Mouse (Mus musculus): ENCODE results near the gene Fxyd6. TPM values are rescaled to one million over a fixed set of nuclear protein-coding genes. Genes with fewer than 3 reads are reported as not detected.

Gene Fxyd6
- 98.9 and 211 TPM in 2 replicates for total RNA-seq (2012; rRNA removed)

- H3K4me3 ChIP-seq (ENCODE audit: insufficient read depth in 1 of 2, low read depth in 1 of 2, low read length in 2 of 2, poor library complexity in 1 of 2, severe bottlenecking in 1 of 2) = peak within 1 kb of the TSS; percentile 80 to 89
- H3K36me3 ChIP-seq (ENCODE audit: control insufficient read depth, insufficient read depth, low read length, poor library complexity, severe bottlenecking) = no peaks in the 10 kb centered on the region; the same call in 1 of the 2 replicates
- H3K9me3 ChIP-seq (ENCODE audit: control insufficient read depth, insufficient read depth, low read depth, low read length) = no peaks in the 10 kb centered on the region
- DNase-seq (ENCODE audit: low read depth, low spot score) = peak; percentile 43
- peak within 1 kb of the TSS; percentile 4; the same call in 1 of the 2 replicates for H3K27ac ChIP-seq (ENCODE audit: insufficient read depth, low read depth, low read length, poor library complexity, severe bottlenecking)
- H3K9ac ChIP-seq (ENCODE audit: insufficient read depth, low read depth, low read length, poor library complexity, severe bottlenecking) = peak within 1 kb of the TSS; percentile 86
- in situ Hi-C loops (cut with MboI; ENCODE audit: low sequenced_read_pairs in 2 of 2, unreplicated experiment in 2 of 2) = no loop called here
- TF ChIP-seq ZC3H11A (IDR thresholded peaks at IDR 0.05; ENCODE audit: borderline replicate concordance, low read depth, low read length) (no peak), ZNF384 (IDR thresholded peaks at IDR 0.05; ENCODE audit: low read depth, low read length) (no peak)
- H3K4me1 ChIP-seq (ENCODE audit: control insufficient read depth in 2 of 2, insufficient read depth in 2 of 2, low read length in 2 of 2, poor library complexity in 1 of 2) = peaks cover 13 to 37% of the 10 kb centered on the region in 2 experiments; a peak in 3 of 4 replicates
Measured at GRCm38 (mm10) chr9:45370117-45370561, at the start of gene Fxyd6. TSS of gene Fxyd6 (plus strand) at chr9:45370185.

GRCm38 (mm10) chr9:45321465-45321864 is 48.5 kb upstream of the Fxyd6 start:
- TF ChIP-seq MAFK (IDR thresholded peaks at IDR 0.05; ENCODE audit: insufficient read depth, low read depth, low read length) = no peak
- TF ChIP-seq ZNF384 (IDR thresholded peaks at IDR 0.05; ENCODE audit: low read depth, low read length) = no peak
- no peak for TF ChIP-seq HCFC1 (IDR thresholded peaks at IDR 0.05; ENCODE audit: borderline replicate concordance, insufficient read depth, low read length)
- TF ChIP-seq ZC3H11A (IDR thresholded peaks at IDR 0.05; ENCODE audit: borderline replicate concordance, low read depth, low read length) = no peak
- no peak for TF ChIP-seq CHD2 (IDR thresholded peaks at IDR 0.05; ENCODE audit: low read depth, low read length)
- H3K27ac ChIP-seq (ENCODE audit: insufficient read depth, low read depth, low read length, poor library complexity, severe bottlenecking) = no peak overlapping the region
- no peaks in the 10 kb centered on the region for H3K9me3 ChIP-seq (ENCODE audit: control insufficient read depth, insufficient read depth, low read depth, low read length)
- no peak for DNase-seq (ENCODE audit: low read depth, low spot score)
- no peaks in the 10 kb centered on the region for H3K36me3 ChIP-seq (ENCODE audit: control insufficient read depth, insufficient read depth, low read length, poor library complexity, severe bottlenecking)
- no peak overlapping the region for H3K9ac ChIP-seq (ENCODE audit: insufficient read depth, low read depth, low read length, poor library complexity, severe bottlenecking)
- no peak overlapping the region for H3K4me3 ChIP-seq (ENCODE audit: insufficient read depth in 1 of 2, low read depth in 1 of 2, low read length in 2 of 2, poor library complexity in 1 of 2, severe bottlenecking in 1 of 2)
- in situ Hi-C loops (cut with MboI; ENCODE audit: low sequenced_read_pairs in 2 of 2, unreplicated experiment in 2 of 2) = no loop called here
- no peaks in the 10 kb centered on the region for H3K4me1 ChIP-seq (ENCODE audit: control insufficient read depth in 2 of 2, insufficient read depth in 2 of 2, low read length in 2 of 2, poor library complexity in 1 of 2)

DNA sequence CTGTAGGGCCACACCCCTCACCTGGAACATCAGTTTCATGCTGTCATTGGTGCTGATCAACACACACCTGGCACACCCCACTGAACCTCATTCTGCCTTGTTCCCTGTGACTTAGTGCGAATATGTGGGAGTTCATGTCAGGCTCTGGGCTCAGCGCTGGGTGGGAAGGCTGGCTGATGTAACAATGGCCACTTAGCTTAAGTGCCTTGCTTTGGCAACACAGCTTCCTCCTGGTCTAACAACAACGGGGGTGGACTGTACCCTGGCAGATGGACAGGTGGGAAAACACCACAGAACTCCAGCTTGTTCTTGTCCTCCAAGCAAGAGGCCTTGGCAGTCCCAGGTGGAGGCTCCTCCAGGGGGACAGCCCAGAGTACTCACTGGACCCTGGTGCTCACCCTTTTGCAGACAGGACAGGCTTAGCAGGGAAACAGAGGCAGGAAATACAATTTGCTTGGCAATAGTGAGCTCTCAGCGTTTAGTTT is 48.0 kb upstream of the Fxyd6 start:
- Histone ChIP-seq H3K9ac (ENCODE audit: insufficient read depth, low read depth, low read length, poor library complexity, severe bottlenecking) (no peak overlapping the region), H3K4me3 (ENCODE audit: insufficient read depth in 1 of 2, low read depth in 1 of 2, low read length in 2 of 2, poor library complexity in 1 of 2, severe bottlenecking in 1 of 2) (no peak overlapping the region), H3K36me3 (ENCODE audit: control insufficient read depth, insufficient read depth, low read length, poor library complexity, severe bottlenecking) (no peaks in the 10 kb centered on the region), H3K4me1 (ENCODE audit: control insufficient read depth in 2 of 2, insufficient read depth in 2 of 2, low read length in 2 of 2, poor library complexity in 1 of 2) (no peaks in the 10 kb centered on the region), H3K27ac (ENCODE audit: insufficient read depth, low read depth, low read length, poor library complexity, severe bottlenecking) (no peak overlapping the region), H3K9me3 (ENCODE audit: control insufficient read depth, insufficient read depth, low read depth, low read length) (no peaks in the 10 kb centered on the region)
- TF ChIP-seq CHD2 (IDR thresholded peaks at IDR 0.05; ENCODE audit: low read depth, low read length) = no peak
- TF ChIP-seq HCFC1 (IDR thresholded peaks at IDR 0.05; ENCODE audit: borderline replicate concordance, insufficient read depth, low read length) = no peak
- no peak for TF ChIP-seq ZC3H11A (IDR thresholded peaks at IDR 0.05; ENCODE audit: borderline replicate concordance, low read depth, low read length)
- TF ChIP-seq MAFK (IDR thresholded peaks at IDR 0.05; ENCODE audit: insufficient read depth, low read depth, low read length) = no peak
- no peak for DNase-seq (ENCODE audit: low read depth, low spot score)
- in situ Hi-C loops (cut with MboI; ENCODE audit: low sequenced_read_pairs in 2 of 2, unreplicated experiment in 2 of 2) = no loop called here

GRCm38 (mm10) chr9:45326390-45326789 is 43.6 kb upstream of the Fxyd6 start:
- no peak for DNase-seq (ENCODE audit: low read depth, low spot score)
- Histone ChIP-seq H3K9ac (ENCODE audit: insufficient read depth, low read depth, low read length, poor library complexity, severe bottlenecking) (no peak overlapping the region), H3K9me3 (ENCODE audit: control insufficient read depth, insufficient read depth, low read depth, low read length) (no peaks in the 10 kb centered on the region), H3K27ac (ENCODE audit: insufficient read depth, low read depth, low read length, poor library complexity, severe bottlenecking) (no peak overlapping the region), H3K4me3 (ENCODE audit: insufficient read depth in 1 of 2, low read depth in 1 of 2, low read length in 2 of 2, poor library complexity in 1 of 2, severe bottlenecking in 1 of 2) (no peak overlapping the region), H3K36me3 (ENCODE audit: control insufficient read depth, insufficient read depth, low read length, poor library complexity, severe bottlenecking) (no peaks in the 10 kb centered on the region), H3K4me1 (ENCODE audit: control insufficient read depth in 2 of 2, insufficient read depth in 2 of 2, low read length in 2 of 2, poor library complexity in 1 of 2) (peaks cover 3% of the 10 kb centered on the region in 2 experiments; a peak in 2 of 4 replicates)
- no peak for TF ChIP-seq ZNF384 (IDR thresholded peaks at IDR 0.05; ENCODE audit: low read depth, low read length)
- no peak for TF ChIP-seq ZC3H11A (IDR thresholded peaks at IDR 0.05; ENCODE audit: borderline replicate concordance, low read depth, low read length)
- TF ChIP-seq CHD2 (IDR thresholded peaks at IDR 0.05; ENCODE audit: low read depth, low read length) = no peak
- no peak for TF ChIP-seq HCFC1 (IDR thresholded peaks at IDR 0.05; ENCODE audit: borderline replicate concordance, insufficient read depth, low read length)
- in situ Hi-C loops (cut with MboI; ENCODE audit: low sequenced_read_pairs in 2 of 2, unreplicated experiment in 2 of 2) = no loop called here

DNA sequence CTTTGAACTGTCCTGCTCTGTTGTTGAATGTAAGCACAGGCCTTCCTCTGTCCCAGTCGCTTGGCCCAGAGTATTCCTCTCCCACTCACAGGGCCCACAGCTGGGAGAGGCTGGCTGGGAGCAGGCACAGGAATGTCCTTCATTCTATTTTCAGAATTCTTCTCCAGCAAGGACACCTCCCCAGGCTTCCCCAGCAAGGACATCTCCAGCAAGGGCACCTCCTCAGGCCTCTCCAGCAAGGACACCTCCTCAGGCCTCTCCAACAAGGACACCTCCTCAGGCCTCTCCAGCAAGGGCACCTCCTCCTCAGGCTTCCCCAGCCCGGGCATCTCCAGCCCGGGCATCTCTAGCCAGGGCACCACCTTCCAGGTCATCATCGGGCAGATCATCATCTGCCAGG is 41.7 kb upstream of the Fxyd6 start:
- no peak for TF ChIP-seq MAFK (IDR thresholded peaks at IDR 0.05; ENCODE audit: insufficient read depth, low read depth, low read length)
- TF ChIP-seq ZNF384 (IDR thresholded peaks at IDR 0.05; ENCODE audit: low read depth, low read length) = no peak
- no peak for TF ChIP-seq ZC3H11A (IDR thresholded peaks at IDR 0.05; ENCODE audit: borderline replicate concordance, low read depth, low read length)
- no peak for TF ChIP-seq CHD2 (IDR thresholded peaks at IDR 0.05; ENCODE audit: low read depth, low read length)
- no peak for TF ChIP-seq HCFC1 (IDR thresholded peaks at IDR 0.05; ENCODE audit: borderline replicate concordance, insufficient read depth, low read length)

More for the DNA sequence above, 41.7 kb upstream of the Fxyd6 start:
- in situ Hi-C loops (cut with MboI; ENCODE audit: low sequenced_read_pairs in 2 of 2, unreplicated experiment in 2 of 2) = no loop called here
- Histone ChIP-seq H3K4me3 (ENCODE audit: insufficient read depth in 1 of 2, low read depth in 1 of 2, low read length in 2 of 2, poor library complexity in 1 of 2, severe bottlenecking in 1 of 2) (no peak overlapping the region), H3K27ac (ENCODE audit: insufficient read depth, low read depth, low read length, poor library complexity, severe bottlenecking) (no peak overlapping the region), H3K4me1 (ENCODE audit: control insufficient read depth in 2 of 2, insufficient read depth in 2 of 2, low read length in 2 of 2, poor library complexity in 1 of 2) (peaks cover 3 to 4% of the 10 kb centered on the region in 2 experiments; a peak in 2 of 4 replicates), H3K9ac (ENCODE audit: insufficient read depth, low read depth, low read length, poor library complexity, severe bottlenecking) (no peak overlapping the region), H3K36me3 (ENCODE audit: control insufficient read depth, insufficient read depth, low read length, poor library complexity, severe bottlenecking) (no peaks in the 10 kb centered on the region), H3K9me3 (ENCODE audit: control insufficient read depth, insufficient read depth, low read depth, low read length) (no peaks in the 10 kb centered on the region)
- no peak for DNase-seq (ENCODE audit: low read depth, low spot score)

Data from ES-E14 (cell line).